Mouse (Mus musculus): ENCODE data around the gene Ace. TPM values are rescaled to one million over a fixed set of nuclear protein-coding genes. Genes with fewer than 3 reads are reported as not detected.

The Ace gene
- polyA plus RNA-seq, 1 experiment from 2014 or later = 0.36 TPM

- 98% methylated on average over 3 of the region's 3 CpGs for WGBS (ENCODE audit: missing documents)
- H3K36me3 ChIP-seq (ENCODE audit: inconsistent target) = no peaks in the 10 kb centered on the region
- no peak overlapping the region for H3K27ac ChIP-seq
- no peak overlapping the region for H3K4me3 ChIP-seq (ENCODE audit: inconsistent target)
- no peaks in the 10 kb centered on the region for H3K79me2 ChIP-seq (ENCODE audit: inconsistent target)
Measured at GRCm38 (mm10) chr11:105936974-105937373, 30.8 kb upstream of the Ace start.

DNA sequence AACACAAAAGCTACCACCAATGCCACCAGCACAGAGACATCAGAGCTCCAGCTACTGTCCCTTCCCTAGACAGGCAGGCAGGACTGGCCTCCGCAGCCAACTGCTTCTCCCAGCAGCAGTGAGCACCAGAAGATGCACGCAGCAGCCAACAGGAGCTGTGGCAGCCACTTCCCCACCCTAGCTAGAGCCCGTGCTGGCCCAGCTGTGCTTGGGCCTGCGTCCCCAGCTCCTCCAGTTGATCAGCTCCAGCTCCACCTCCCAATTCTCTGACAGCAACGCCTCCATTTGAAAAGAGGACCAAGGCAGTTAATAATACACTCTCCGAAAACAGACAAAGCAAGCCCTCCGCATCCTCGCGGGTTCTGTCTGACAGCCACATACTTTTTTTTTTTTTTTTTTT lies 29.0 kb upstream of the Ace start:
- no peak overlapping the region for H3K27ac ChIP-seq
- no peaks in the 10 kb centered on the region for H3K79me2 ChIP-seq (ENCODE audit: inconsistent target)
- WGBS (ENCODE audit: missing documents) = 66% methylated on average over 9 of the region's 9 CpGs
- H3K4me3 ChIP-seq (ENCODE audit: inconsistent target) = no peak overlapping the region
- H3K36me3 ChIP-seq (ENCODE audit: inconsistent target) = no peaks in the 10 kb centered on the region

DNA sequence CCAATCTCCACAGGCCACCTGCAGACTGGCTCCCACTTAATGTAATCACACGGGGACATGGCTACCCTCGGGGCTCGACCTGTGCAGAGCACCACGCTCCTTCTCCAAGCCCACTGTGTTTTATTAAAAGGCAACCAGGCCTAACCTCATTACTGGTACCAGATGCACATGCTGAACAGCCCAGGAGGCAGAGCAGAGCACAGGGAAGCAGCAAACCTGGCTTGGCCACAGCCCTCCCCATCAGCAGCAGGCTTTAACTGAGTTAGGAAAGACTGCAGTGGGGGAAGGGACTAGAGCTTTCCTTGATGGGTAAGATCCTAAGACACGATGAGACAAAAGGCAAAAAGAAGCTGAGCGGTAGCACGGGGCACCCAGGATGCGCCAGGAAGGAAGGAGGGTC lies 25.8 kb upstream of the Ace start:
- Histone ChIP-seq H3K36me3 (ENCODE audit: inconsistent target) (no peaks in the 10 kb centered on the region), H3K4me3 (ENCODE audit: inconsistent target) (no peak overlapping the region), H3K79me2 (ENCODE audit: inconsistent target) (no peaks in the 10 kb centered on the region), H3K27ac (no peak overlapping the region)
- 88% methylated on average over 8 of the region's 8 CpGs for WGBS (ENCODE audit: missing documents)

GRCm38 (mm10) chr11:105943133-105944102 lies 24.3 kb upstream of the Ace start:
- no peak overlapping the region for H3K4me3 ChIP-seq (ENCODE audit: inconsistent target)
- 12% methylated on average over 38 of the region's 47 CpGs for WGBS (ENCODE audit: missing documents)
- H3K36me3 ChIP-seq (ENCODE audit: inconsistent target) = no peaks in the 10 kb centered on the region
- H3K27ac ChIP-seq = no peak overlapping the region
- no peaks in the 10 kb centered on the region for H3K79me2 ChIP-seq (ENCODE audit: inconsistent target)

GRCm38 (mm10) chr11:105944126-105944621 lies 23.6 kb upstream of the Ace start:
- Histone ChIP-seq H3K4me3 (ENCODE audit: inconsistent target) (no peak overlapping the region), H3K27ac (no peak overlapping the region), H3K79me2 (ENCODE audit: inconsistent target) (no peaks in the 10 kb centered on the region), H3K36me3 (ENCODE audit: inconsistent target) (no peaks in the 10 kb centered on the region)
- 2% methylated on average over 56 of the region's 59 CpGs for WGBS (ENCODE audit: missing documents)

DNA sequence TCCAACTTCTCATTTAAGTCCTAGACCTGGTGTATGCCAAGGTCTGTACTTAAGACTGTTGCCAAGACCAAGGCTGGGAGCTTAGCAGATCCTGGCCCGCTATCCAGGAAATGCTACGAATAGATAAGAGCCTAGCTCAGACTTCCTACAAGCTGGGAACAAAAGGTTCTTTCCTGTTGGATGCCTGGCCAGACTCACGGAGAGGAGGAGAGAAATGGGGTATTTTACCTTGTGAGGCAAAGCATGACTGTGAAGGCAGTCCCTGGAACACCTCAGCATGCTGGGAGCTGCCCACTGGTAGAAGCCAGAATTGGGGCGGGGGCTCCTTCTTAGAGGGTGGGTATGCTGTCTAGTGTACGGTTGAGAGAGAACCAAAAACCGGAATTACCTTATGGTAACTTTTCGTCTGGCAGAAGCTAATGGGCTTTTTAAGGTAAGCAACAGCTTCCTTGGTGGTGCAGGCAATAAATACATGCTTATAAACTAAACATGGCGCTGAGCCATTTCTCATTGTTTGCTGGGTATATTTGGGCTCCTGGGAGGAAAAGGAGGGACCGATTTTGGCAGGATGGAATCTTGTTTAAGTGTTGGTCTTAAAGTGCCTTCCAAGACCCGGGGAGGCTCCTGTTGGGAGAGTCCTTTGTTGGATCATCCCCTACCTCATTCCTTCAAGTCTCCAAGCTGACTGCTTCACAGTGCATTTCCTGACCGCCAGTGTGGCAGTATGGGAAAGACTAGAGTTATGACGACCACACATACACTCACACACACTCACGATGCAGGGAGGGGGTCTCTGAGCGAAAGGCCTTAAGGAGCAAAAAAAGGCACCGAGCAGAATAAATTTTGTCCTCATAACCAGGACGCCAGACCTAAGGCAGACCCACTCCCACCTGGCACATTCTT lies 22.7 kb upstream of the Ace start:
- Histone ChIP-seq H3K36me3 (ENCODE audit: inconsistent target) (no peaks in the 10 kb centered on the region), H3K4me3 (ENCODE audit: inconsistent target) (no peak overlapping the region), H3K27ac (no peak overlapping the region), H3K79me2 (ENCODE audit: inconsistent target) (no peaks in the 10 kb centered on the region)
- WGBS (ENCODE audit: missing documents) = 88% methylated on average over 16 of the region's 16 CpGs

GRCm38 (mm10) chr11:105946694-105947154 lies 21.0 kb upstream of the Ace start:
- WGBS (ENCODE audit: missing documents) = 31% methylated on average over 11 of the region's 11 CpGs
- Histone ChIP-seq H3K4me3 (ENCODE audit: inconsistent target) (no peak overlapping the region), H3K27ac (no peak overlapping the region), H3K36me3 (ENCODE audit: inconsistent target) (no peaks in the 10 kb centered on the region), H3K79me2 (ENCODE audit: inconsistent target) (no peaks in the 10 kb centered on the region)

DNA sequence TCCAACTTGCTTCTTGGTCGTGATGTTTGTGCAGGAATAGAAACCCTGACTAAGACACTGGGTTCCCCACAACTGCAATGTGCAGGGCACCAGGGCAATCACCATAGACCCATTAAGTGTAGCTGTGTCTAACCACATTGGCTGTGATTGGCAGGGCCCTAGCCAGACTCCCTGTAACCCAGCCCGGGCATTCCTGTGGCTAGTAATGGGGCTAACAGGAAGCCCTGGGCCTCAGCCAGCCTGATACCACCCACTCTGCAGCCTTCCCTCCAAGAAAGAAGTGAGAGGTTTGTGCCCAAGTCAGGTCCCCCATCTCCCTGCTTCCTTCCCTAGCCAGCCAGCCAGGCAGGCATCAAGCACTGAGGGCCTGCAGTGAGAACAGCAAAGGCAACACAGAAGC lies 19.5 kb upstream of the Ace start:
- WGBS (ENCODE audit: missing documents) = 19% methylated on average over 2 of the region's 2 CpGs

DNA sequence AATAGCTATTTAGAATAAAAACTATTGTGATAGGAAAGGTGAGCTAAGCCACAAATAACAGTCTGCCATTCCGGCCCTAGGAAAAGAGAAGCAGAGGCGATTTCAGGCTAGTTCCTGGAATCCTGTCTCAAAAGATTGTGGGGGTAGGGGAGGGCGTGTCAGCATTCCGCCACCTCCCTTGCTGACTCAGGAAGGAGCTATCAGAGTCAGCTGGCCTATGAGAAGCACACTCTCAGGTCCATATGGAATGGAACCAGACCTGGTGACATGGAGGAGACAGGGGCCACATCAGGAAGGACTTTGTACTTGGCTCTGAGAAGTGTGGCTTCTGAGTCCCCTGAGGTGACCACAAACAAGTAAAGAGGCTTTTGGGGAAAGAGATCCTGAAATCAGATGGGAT lies 17.2 kb upstream of the Ace start:
- H3K4me3 ChIP-seq (ENCODE audit: inconsistent target) = no peak overlapping the region
- H3K79me2 ChIP-seq (ENCODE audit: inconsistent target) = no peaks in the 10 kb centered on the region
- 98% methylated on average over 4 of the region's 4 CpGs for WGBS (ENCODE audit: missing documents)
- H3K27ac ChIP-seq = no peak overlapping the region
- no peaks in the 10 kb centered on the region for H3K36me3 ChIP-seq (ENCODE audit: inconsistent target)

More for the DNA sequence above, 19.5 kb upstream of the Ace start:
- no peaks in the 10 kb centered on the region for H3K36me3 ChIP-seq (ENCODE audit: inconsistent target)
- no peak overlapping the region for H3K4me3 ChIP-seq (ENCODE audit: inconsistent target)
- H3K27ac ChIP-seq = no peak overlapping the region
- H3K79me2 ChIP-seq (ENCODE audit: inconsistent target) = no peaks in the 10 kb centered on the region

DNA sequence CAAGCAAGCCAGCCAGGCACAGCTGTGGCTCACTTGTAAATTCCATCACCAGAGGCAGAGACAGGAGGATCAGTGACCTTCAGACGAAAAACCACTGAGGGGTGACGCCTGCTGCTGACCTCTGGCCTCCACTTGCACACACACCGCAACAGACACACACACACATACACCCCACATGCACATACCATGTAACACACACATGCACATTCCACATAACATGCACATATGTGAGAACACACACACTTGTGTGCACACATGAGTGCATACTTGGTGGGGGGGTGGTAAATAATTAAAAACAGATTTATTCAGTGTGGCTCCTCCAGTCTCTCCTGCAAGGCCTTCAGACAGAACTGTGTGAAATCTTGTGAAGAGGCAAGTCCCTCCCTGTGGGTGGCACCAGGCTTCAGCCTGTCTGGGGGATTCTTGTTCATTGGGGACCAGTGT lies 16.1 kb upstream of the Ace start:
- H3K79me2 ChIP-seq (ENCODE audit: inconsistent target) = no peaks in the 10 kb centered on the region
- H3K27ac ChIP-seq = no peak overlapping the region
- 93% methylated on average over 3 of the region's 3 CpGs for WGBS (ENCODE audit: missing documents)
- no peaks in the 10 kb centered on the region for H3K36me3 ChIP-seq (ENCODE audit: inconsistent target)
- H3K4me3 ChIP-seq (ENCODE audit: inconsistent target) = no peak overlapping the region

DNA sequence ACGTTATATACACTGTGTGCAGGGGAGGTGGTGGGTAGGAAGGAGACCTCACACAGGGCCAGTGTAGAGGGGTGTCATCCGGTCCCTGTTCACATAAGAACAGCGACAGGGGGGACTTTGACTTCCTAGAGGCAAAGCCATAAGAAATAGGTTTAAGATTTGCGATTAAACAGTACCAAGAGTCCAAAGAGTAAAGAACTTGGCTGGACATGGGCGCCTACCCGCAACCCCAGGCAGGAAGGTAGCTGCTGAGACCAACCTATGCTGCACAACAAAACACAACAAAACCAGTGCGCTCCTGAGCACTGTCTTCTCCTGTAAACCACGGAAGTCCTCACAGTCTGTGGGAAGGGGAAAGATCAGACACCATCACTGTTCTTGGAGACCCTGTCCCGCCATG lies 15.6 kb upstream of the Ace start:
- Histone ChIP-seq H3K79me2 (ENCODE audit: inconsistent target) (no peaks in the 10 kb centered on the region), H3K4me3 (ENCODE audit: inconsistent target) (no peak overlapping the region)
- 97% methylated on average over 9 of the region's 9 CpGs for WGBS (ENCODE audit: missing documents)

GRCm38 (mm10) chr11:105952911-105953386 lies 14.8 kb upstream of the Ace start, which contains the start of gene Cyb561:
Cyb561 (minus strand) TSS chr11:105953336.
- no peaks in the 10 kb centered on the region for H3K79me2 ChIP-seq (ENCODE audit: inconsistent target)
- no peaks in the 10 kb centered on the region for H3K36me3 ChIP-seq (ENCODE audit: inconsistent target)
- 89% methylated on average over 12 of the region's 12 CpGs for WGBS (ENCODE audit: missing documents)
- H3K27ac ChIP-seq = no peak within 1 kb of the TSS
- H3K4me3 ChIP-seq (ENCODE audit: inconsistent target) = no peak within 1 kb of the TSS

More for the DNA sequence above, 15.6 kb upstream of the Ace start:
- H3K36me3 ChIP-seq (ENCODE audit: inconsistent target) = no peaks in the 10 kb centered on the region
- H3K27ac ChIP-seq = no peak overlapping the region

GRCm38 (mm10) chr11:105953402-105953801 lies 14.3 kb upstream of the Ace start:
- 51% methylated on average over 6 of the region's 6 CpGs for WGBS (ENCODE audit: missing documents)
- Histone ChIP-seq H3K36me3 (ENCODE audit: inconsistent target) (no peaks in the 10 kb centered on the region), H3K79me2 (ENCODE audit: inconsistent target) (no peaks in the 10 kb centered on the region), H3K4me3 (ENCODE audit: inconsistent target) (no peak overlapping the region), H3K27ac (no peak overlapping the region)

GRCm38 (mm10) chr11:105955815-105956430 lies 11.8 kb upstream of the Ace start:
- Histone ChIP-seq H3K79me2 (ENCODE audit: inconsistent target) (no peaks in the 10 kb centered on the region), H3K4me3 (ENCODE audit: inconsistent target) (no peak overlapping the region), H3K27ac (no peak overlapping the region), H3K36me3 (ENCODE audit: inconsistent target) (no peaks in the 10 kb centered on the region)
- WGBS (ENCODE audit: missing documents) = 92% methylated on average over 28 of the region's 28 CpGs

Measured in macrophage (primary cell).